ENCODE assay signal across 8 mouse cellular contexts in genomic region chr5:140208743-140209409, GRCm38 (mm10).
DNase-seq lines count a peak whose midpoint lies in the region; ATAC-seq and TF ChIP-seq lines count a peak whose summit lies in the region.

No protein-coding gene starts in this region.

- H3K4me2 ChIP-seq in intestine, embryonic 15.5 days (replicated peaks) = peak overlapping the region; percentile 41
- peak overlapping the region; percentile 25; the same call in 1 of the 2 replicates for H3K4me2 ChIP-seq in limb, embryonic 13.5 days (replicated peaks)
- no peak overlapping the region for H3K4me2 ChIP-seq in midbrain, embryonic 11.5 days

- H3K79me2 ChIP-seq in MEL (ENCODE audit: control insufficient read depth, insufficient read depth, low read length, poor library complexity) = no peaks in the 10 kb centered on the region

- peak overlapping the region; percentile 77 for H3K9ac ChIP-seq in MEL (ENCODE audit: control insufficient read depth, low read depth, low read length, poor library complexity, severe bottlenecking)
- peak overlapping the region; percentile 12; the same call in 1 of the 2 replicates for H3K9ac ChIP-seq in intestine, embryonic 15.5 days
- H3K9ac ChIP-seq in limb, embryonic 13.5 days = peak overlapping the region; percentile 45
- peak overlapping the region; percentile 42 for H3K9ac ChIP-seq in midbrain, embryonic 11.5 days (ENCODE audit: low read length)

- peak in 1 of 2 experiments; percentile 78; a peak in 2 of 4 replicates for TF ChIP-seq POLR2A in MEL (IDR thresholded peaks at IDR 0.05; ENCODE audit: control insufficient read depth in 1 of 2, insufficient read depth in 1 of 2, low read depth in 1 of 2, low read length in 2 of 2, poor library complexity in 1 of 2)
- TF ChIP-seq POLR2A in cerebellum, adult 2 months (IDR thresholded peaks at IDR 0.05; ENCODE audit: borderline replicate concordance, insufficient read depth, low read length) = no peak

- H3K27ac ChIP-seq in MEL (ENCODE audit: control insufficient read depth, low read depth, low read length) = peak overlapping the region; percentile 97
- H3K27ac ChIP-seq in intestine, embryonic 15.5 days = peak overlapping the region; percentile 58
- peak overlapping the region; percentile 22; the same call in 1 of the 2 replicates for H3K27ac ChIP-seq in limb, embryonic 13.5 days
- H3K27ac ChIP-seq in midbrain, embryonic 11.5 days (ENCODE audit: low read depth, low read length) = peak overlapping the region; percentile 48
- H3K27ac ChIP-seq in cerebellum, adult 2 months (ENCODE audit: insufficient read depth, low read length) = no peak overlapping the region

- H3K36me3 ChIP-seq in MEL (ENCODE audit: control insufficient read depth in 1 of 2, insufficient read depth in 2 of 2, low read length in 2 of 2) = peaks cover 5 to 16% of the 10 kb centered on the region in 2 experiments; a peak in 3 of 4 replicates
- no peaks in the 10 kb centered on the region for H3K36me3 ChIP-seq in intestine, embryonic 15.5 days
- H3K36me3 ChIP-seq in limb, embryonic 13.5 days = no peaks in the 10 kb centered on the region
- H3K36me3 ChIP-seq in midbrain, embryonic 11.5 days (ENCODE audit: control insufficient read depth, insufficient read depth, low read length) = no peaks in the 10 kb centered on the region; the same call in 1 of the 2 replicates

- TF ChIP-seq RAD21 in MEL (IDR thresholded peaks at IDR 0.05; ENCODE audit: low read depth, low read length) = no peak

- peaks cover 13 to 17% of the 10 kb centered on the region in 2 experiments for H3K4me1 ChIP-seq in MEL (ENCODE audit: control insufficient read depth in 1 of 2, insufficient read depth in 2 of 2, low read length in 2 of 2)
- peaks cover 11% of the 10 kb centered on the region for H3K4me1 ChIP-seq in intestine, embryonic 15.5 days (replicated peaks)
- peaks cover 15% of the 10 kb centered on the region for H3K4me1 ChIP-seq in limb, embryonic 13.5 days
- H3K4me1 ChIP-seq in midbrain, embryonic 11.5 days (ENCODE audit: control insufficient read depth, insufficient read depth, low read length) = peaks cover 12% of the 10 kb centered on the region; the same call in 1 of the 2 replicates
- H3K4me1 ChIP-seq in cerebellum, adult 2 months (ENCODE audit: control insufficient read depth, insufficient read depth, low read length) = 0 out of 2 replicates have a peak, but pooled peaks cover 6% of the 10 kb centered on the region

- peak; percentile 97 for ATAC-seq in intestine, embryonic 15.5 days
- ATAC-seq in limb, embryonic 13.5 days (ENCODE audit: low FRiP score, low read depth) = peak; percentile 59; the same call in 1 of the 2 replicates
- peak; percentile 71 for ATAC-seq in midbrain, embryonic 11.5 days (ENCODE audit: low FRiP score)

- peak in 2 of 3 experiments; percentile 6; a peak in 1 of 6 replicates for TF ChIP-seq CTCF in MEL (IDR thresholded peaks at IDR 0.05 in 2 of 3, conservative IDR thresholded peaks at IDR 0.05 in 1 of 3; ENCODE audit: control insufficient read depth in 1 of 3, insufficient read depth in 1 of 3, low read depth in 2 of 3, low read length in 3 of 3, poor library complexity in 1 of 3, severe bottlenecking in 1 of 3)
- TF ChIP-seq CTCF in cerebellum, adult 2 months (IDR thresholded peaks at IDR 0.05; ENCODE audit: borderline replicate concordance, insufficient read depth, low read depth, low read length) = no peak

- TF ChIP-seq EP300 in MEL (IDR thresholded peaks at IDR 0.05; ENCODE audit: low read depth in 1 of 2, low read length in 2 of 2) = peak; percentile 86 to 89

- H3K9me3 ChIP-seq in MEL (replicated peaks; ENCODE audit: insufficient read depth, low read length) = no peaks in the 10 kb centered on the region
- no peaks in the 10 kb centered on the region for H3K9me3 ChIP-seq in intestine, embryonic 15.5 days
- H3K9me3 ChIP-seq in limb, embryonic 13.5 days = no peaks in the 10 kb centered on the region
- H3K9me3 ChIP-seq in midbrain, embryonic 11.5 days (ENCODE audit: control insufficient read depth, low read length) = no peaks in the 10 kb centered on the region

- no peaks in the 10 kb centered on the region for H3K27me3 ChIP-seq in MEL (ENCODE audit: control insufficient read depth in 1 of 2, insufficient read depth in 2 of 2, low read length in 2 of 2)
- H3K27me3 ChIP-seq in intestine, embryonic 15.5 days (replicated peaks) = no peaks in the 10 kb centered on the region
- H3K27me3 ChIP-seq in limb, embryonic 13.5 days = no peaks in the 10 kb centered on the region
- H3K27me3 ChIP-seq in midbrain, embryonic 11.5 days (ENCODE audit: control insufficient read depth, insufficient read depth, low read length) = no peaks in the 10 kb centered on the region
- no peaks in the 10 kb centered on the region for H3K27me3 ChIP-seq in cerebellum, adult 2 months (ENCODE audit: control insufficient read depth, insufficient read depth, low read length)

- 22% methylated on average over 19 of the region's 19 CpGs for WGBS in intestine, embryonic 15.5 days
- WGBS in limb, embryonic 13.5 days = 35% methylated on average over 19 of the region's 19 CpGs
- 40% methylated on average over 19 of the region's 19 CpGs for WGBS in midbrain, embryonic 11.5 days
- WGBS in cerebellum, adult 2 months = 47% methylated on average over 19 of the region's 19 CpGs

- DNase-seq in MEL (ENCODE audit: low read depth, low spot score) = peak; percentile 94
- peak; percentile 61 for DNase-seq in c-Kit-positive CD71-negative TER-119-negative erythroid progenitor cells, embryonic 14.5 days (ENCODE audit: low read depth)
- peak; percentile 65 for DNase-seq in gastrocnemius, postnatal 25 days
- no peak for DNase-seq in midbrain, embryonic 11.5 days (ENCODE audit: low spot score, missing footprints)
- peak; percentile 47 to 63 for DNase-seq in spleen, postnatal 14 days (ENCODE audit: low spot score in 2 of 2)
- no peak for DNase-seq in cerebellum, adult 2 months

- H3K4me3 ChIP-seq in MEL (ENCODE audit: control insufficient read depth in 1 of 2, insufficient read depth in 1 of 2, low read depth in 2 of 2, low read length in 2 of 2) = peak overlapping the region; percentile 18 to 44; a peak in 3 of 4 replicates
- H3K4me3 ChIP-seq in intestine, embryonic 15.5 days (replicated peaks) = no peak overlapping the region
- H3K4me3 ChIP-seq in limb, embryonic 13.5 days = no peak overlapping the region
- no peak overlapping the region for H3K4me3 ChIP-seq in midbrain, embryonic 11.5 days (ENCODE audit: low read depth, low read length)
- no peak overlapping the region for H3K4me3 ChIP-seq in cerebellum, adult 2 months (replicated peaks; ENCODE audit: insufficient read depth, low read depth, low read length)

TF ChIP-seq in MEL, 35 proteins besides CTCF, POLR2A, EP300 and RAD21 (continues in another document):
- TF ChIP-seq MEF2A (IDR thresholded peaks at IDR 0.05; ENCODE audit: extremely low read depth, insufficient replicate concordance, low read depth, low read length, poor library complexity, severe bottlenecking) (no peak), ZC3H11A (IDR thresholded peaks at IDR 0.05; ENCODE audit: low read depth, low read length) (no peak), POLR2AphosphoS2 (IDR thresholded peaks at IDR 0.05; ENCODE audit: low read length) (no peak), ELF1 (IDR thresholded peaks at IDR 0.05; ENCODE audit: low read depth, low read length) (peak; percentile 54), TAL1 (IDR thresholded peaks at IDR 0.05; ENCODE audit: low read length) (peak; percentile 99), POLR2AphosphoS5 (IDR thresholded peaks at IDR 0.05; ENCODE audit: borderline replicate concordance, low read depth, low read length) (no peak), USF2 (IDR thresholded peaks at IDR 0.05; ENCODE audit: borderline replicate concordance in 1 of 2, insufficient read depth in 1 of 2, low read depth in 1 of 2, low read length in 2 of 2) (no peak), SMC3 (IDR thresholded peaks at IDR 0.05; ENCODE audit: low read depth, low read length) (no peak), RCOR1 (IDR thresholded peaks at IDR 0.05; ENCODE audit: low read depth, low read length) (no peak; the same call in 1 of the 2 replicates), MXI1 (IDR thresholded peaks at IDR 0.05; ENCODE audit: low read depth, low read length) (peak; percentile 60; the same call in 1 of the 2 replicates), GATA1 (IDR thresholded peaks at IDR 0.05; ENCODE audit: low read depth, low read length) (peak; percentile 88), MAFK (IDR thresholded peaks at IDR 0.05; ENCODE audit: borderline replicate concordance, low read depth, low read length) (no peak), NRF1 (IDR thresholded peaks at IDR 0.05; ENCODE audit: insufficient read depth, low read depth, low read length, poor library complexity, severe bottlenecking) (no peak), ZKSCAN1 (IDR thresholded peaks at IDR 0.05; ENCODE audit: low read depth, low read length) (no peak), GABPA (IDR thresholded peaks at IDR 0.05; ENCODE audit: low read depth, low read length) (no peak), UBTF (IDR thresholded peaks at IDR 0.05; ENCODE audit: borderline replicate concordance, insufficient read depth, low read depth, low read length) (no peak), CHD2 (IDR thresholded peaks at IDR 0.05; ENCODE audit: low read length) (no peak), CHD1 (IDR thresholded peaks at IDR 0.05; ENCODE audit: low read depth, low read length) (no peak), HCFC1 (IDR thresholded peaks at IDR 0.05; ENCODE audit: low read depth, low read length) (peak; percentile 32; the same call in 1 of the 2 replicates), ZMIZ1 (IDR thresholded peaks at IDR 0.05; ENCODE audit: low read depth, low read length) (no peak), ZNF384 (IDR thresholded peaks at IDR 0.05; ENCODE audit: low read depth, low read length) (no peak), JUND (IDR thresholded peaks at IDR 0.05; ENCODE audit: low read depth, low read length) (no peak), TBP (IDR thresholded peaks at IDR 0.05; ENCODE audit: low read depth, low read length) (peak; percentile 68; the same call in 1 of the 2 replicates), NELFE (IDR thresholded peaks at IDR 0.05; ENCODE audit: low read depth, low read length) (no peak; the same call in 1 of the 2 replicates), ETS1 (IDR thresholded peaks at IDR 0.05; ENCODE audit: low read depth, low read length) (peak; percentile 82), MAZ (IDR thresholded peaks at IDR 0.05; ENCODE audit: low read depth, low read length) (0 out of 2 replicates have a peak, but pooled peaks have one; percentile 42), MYB (IDR thresholded peaks at IDR 0.05; ENCODE audit: low read depth, low read length) (no peak), E2F4 (IDR thresholded peaks at IDR 0.05; ENCODE audit: borderline replicate concordance, low read depth, low read length) (no peak), MAX (IDR thresholded peaks at IDR 0.05; ENCODE audit: low read length) (no peak; the same call in 1 of the 2 replicates), USF1 (IDR thresholded peaks at IDR 0.05; ENCODE audit: low read depth, low read length) (no peak), SIN3A (IDR thresholded peaks at IDR 0.05; ENCODE audit: low read length) (peak; percentile 73)

Comparison
In these comparisons a context has a peak if more than half of its experiments do, and no peak if none do; other contexts are left out.
1. DNase-seq: peak in MEL (single experiment), c-Kit-positive CD71-negative TER-119-negative erythroid progenitor cells, embryonic 14.5 days (single experiment), gastrocnemius, postnatal 25 days (single experiment) and spleen, postnatal 14 days (2 of 2); none in midbrain, embryonic 11.5 days (single experiment) and cerebellum, adult 2 months (0 of 2).
2. H3K4me3 ChIP-seq: peak in MEL (2 of 2); none in intestine, embryonic 15.5 days (single experiment), limb, embryonic 13.5 days (single experiment), midbrain, embryonic 11.5 days (single experiment) and cerebellum, adult 2 months (single experiment).
3. H3K9ac ChIP-seq: peak in every context shown above with its lines; median percentile 77 in MEL; 45 in limb, embryonic 13.5 days; 42 in midbrain, embryonic 11.5 days; 12 in intestine, embryonic 15.5 days.
4. Peak in every context shown above with its lines, with median percentiles within 50 percentile points of each other: ATAC-seq.